Mouse (Mus musculus) adrenal gland, adult (tissue): Measurements from ENCODE around the gene Rnf180.
"Not testable (repeated sequence)": the region's sequence is repeated elsewhere in the genome, so short reads cannot be mapped to it uniquely, and the experiment has no call there.

Experiments used
- DNase-seq, 2 experiments: peaks; one replicate each; pipeline ENCODE4 v3.0.0; 2022 to 2023; ENCODE audit warnings: low spot score in 1 of 2; ENCODE audit not compliant: inconsistent age in 2 of 2

Rnf180 gene

DNA sequence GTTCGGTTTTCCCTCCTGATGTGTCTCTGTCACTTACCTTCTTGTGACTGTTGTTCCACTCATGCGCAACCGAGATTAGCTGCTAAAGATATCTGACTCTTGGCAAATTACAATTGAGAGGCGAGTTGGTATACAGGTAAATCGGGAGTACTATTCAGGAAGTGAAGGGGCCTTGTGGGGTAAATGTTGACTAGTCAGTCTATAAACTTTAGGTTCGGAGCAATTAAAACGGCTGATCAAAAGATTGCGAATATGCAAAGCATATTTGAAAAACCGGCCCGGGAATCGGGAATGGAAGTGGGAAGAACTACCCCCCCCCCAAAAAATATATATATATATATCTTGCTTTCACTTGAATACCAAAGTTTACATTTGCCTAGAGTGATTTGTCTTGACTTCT, at the start of gene Rnf180:
TSS of gene Rnf180 (minus strand) at position 101 of the 400 bp plus-strand sequence.
- no peak for DNase-seq

DNA sequence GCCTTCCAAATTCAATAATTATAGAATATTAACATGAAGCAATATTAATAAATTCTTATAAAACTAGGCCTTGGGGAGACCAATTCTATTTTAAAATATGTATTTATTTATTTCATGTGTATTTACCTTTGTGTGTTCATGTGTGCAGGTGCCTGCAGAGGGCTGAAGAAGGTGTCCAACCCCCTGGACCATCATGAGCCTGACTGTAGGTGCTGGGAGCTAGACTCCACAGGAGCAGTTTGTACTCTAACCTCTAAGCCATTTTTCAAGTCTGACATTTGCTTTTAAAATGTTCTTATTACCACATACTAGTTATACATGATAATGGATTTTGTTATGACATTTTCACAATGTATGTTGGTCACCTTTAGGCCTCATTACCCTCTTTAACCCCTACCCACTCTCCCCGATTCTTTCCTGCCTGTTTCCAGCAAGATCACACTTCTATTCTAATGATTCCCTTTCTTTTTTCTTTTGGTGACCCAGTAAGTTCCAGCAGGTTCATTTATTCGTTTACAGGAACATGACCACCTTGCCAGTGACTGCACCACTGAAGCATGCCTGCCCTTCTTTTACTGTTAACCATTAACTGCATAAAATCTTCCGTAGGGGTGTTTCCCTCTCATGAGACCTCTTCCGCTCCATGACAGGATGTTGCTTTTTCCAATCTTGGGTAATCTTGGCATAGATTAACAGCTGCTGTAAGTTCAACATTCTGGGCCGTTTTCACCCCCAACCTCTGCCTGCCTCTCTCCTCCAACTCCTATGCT, 36.8 kb upstream of the Rnf180 start:
- DNase-seq: no peak

DNA sequence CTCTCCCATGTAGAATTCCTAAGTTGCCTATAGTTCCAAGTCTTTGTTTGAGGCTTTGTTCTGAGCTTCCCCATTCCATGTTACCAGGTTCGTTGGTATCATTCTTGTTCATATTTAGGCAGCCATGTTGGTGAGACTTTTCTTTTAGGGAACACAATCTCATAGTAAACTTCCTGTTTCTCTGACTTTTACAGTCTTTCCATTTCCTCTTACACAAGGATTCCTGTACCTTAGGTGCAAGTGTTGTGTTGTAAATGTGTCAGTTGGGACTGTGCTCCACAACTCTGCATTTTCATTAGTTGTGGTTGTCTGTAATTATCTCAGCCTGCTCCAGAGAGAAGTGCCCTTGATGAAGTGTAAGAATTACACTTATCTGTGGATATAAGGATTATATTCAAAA, 32.3 kb upstream of the Rnf180 start:
- DNase-seq: no peak

DNA sequence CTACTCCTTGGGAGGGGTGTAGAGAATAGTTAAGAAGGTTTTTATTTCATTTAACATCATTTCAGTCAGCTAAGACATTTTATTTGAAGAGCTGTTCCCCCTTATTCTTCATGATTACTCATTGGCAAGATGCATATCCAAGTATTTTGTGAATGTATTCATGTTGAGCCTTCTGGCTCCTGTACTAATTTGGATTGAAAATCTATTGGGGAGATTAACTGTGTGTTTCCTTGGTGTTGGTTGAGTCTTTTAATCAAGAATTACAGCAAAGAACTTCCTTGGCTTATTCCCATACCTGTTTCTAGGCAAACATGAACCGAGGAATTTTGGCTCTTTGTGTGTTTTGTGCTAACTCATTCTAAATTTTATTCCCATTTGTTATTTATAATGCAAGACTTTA, 22.3 kb upstream of the Rnf180 start:
- no peak for DNase-seq

DNA sequence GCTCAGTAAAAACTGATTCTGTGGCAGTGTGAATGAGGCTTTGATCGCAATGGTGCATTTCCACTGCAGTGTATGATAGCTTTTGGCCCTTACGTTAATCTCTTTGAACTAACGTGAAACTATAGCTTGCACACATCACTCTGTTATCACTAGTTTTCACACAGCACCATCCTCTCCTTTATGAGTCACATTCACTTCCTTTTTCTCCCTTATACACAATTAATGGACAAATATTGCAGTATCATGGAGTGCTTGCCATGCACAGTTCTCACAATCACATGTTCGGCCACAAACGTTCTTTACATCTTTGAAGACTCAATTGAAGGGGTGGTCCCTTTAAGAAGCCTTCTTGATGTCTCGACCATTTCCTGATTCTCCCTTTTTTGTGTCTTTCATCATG, 21.4 kb upstream of the Rnf180 start:
- no peak for DNase-seq

DNA sequence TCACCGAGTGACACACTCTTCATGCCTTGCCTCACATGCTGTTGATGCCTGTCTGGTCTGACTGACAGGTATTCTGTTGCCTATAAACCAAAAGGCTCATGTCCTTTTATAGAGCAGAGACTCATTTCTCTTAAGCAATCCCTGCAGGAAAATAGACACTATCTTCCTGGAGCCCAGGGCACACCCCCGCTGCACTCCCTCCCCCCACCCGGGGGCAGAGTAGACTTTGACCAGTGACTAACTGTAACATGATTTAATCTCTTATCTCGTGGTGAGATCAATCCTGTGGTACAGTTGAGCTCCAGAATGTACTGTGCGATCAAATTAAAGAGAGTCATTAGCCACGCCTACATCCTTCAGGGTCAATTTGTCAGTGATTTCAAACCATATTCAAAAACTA, 18.1 kb upstream of the Rnf180 start:
- DNase-seq: peak in 1 of 2 experiments; percentile 12

DNA sequence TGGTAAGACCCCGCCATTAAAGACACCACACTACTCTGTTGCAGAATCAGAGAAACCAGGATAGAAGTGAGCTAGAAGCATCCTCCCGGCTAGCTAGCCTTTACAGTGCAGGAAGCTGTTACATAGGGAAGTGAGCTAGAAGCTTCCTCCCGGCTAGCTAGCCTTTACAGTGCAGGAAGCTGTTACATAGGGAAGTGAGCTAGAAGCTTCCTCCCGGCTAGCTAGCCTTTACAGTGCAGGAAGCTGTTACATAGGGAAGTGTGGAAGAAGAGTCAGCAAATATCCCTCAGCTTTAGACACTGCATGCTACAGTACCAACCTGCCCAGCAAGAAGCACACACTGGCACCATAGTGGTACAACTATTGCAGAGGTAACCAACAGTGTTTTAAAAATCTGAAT, 15.9 kb upstream of the Rnf180 start:
- DNase-seq: not testable (repeated sequence)

DNA sequence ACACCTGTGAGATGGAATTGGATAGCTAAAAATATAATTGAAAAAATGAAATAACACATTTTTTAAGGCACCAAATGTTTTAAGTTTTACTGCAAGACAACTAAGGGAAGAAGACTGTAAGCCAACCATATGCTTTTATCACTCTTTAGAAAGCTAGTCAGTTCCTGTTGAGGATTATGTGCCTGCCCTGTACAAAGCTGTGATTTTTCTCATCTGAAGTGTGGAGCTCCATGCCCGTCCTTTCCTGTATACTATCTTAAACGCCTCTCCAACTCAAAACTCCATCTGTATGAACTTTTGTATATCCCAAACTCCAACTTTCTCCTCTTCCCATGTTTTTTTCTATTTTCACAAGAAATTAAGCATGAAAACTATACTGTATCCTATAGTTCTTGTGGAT, 10.9 kb upstream of the Rnf180 start:
- no peak for DNase-seq

DNA sequence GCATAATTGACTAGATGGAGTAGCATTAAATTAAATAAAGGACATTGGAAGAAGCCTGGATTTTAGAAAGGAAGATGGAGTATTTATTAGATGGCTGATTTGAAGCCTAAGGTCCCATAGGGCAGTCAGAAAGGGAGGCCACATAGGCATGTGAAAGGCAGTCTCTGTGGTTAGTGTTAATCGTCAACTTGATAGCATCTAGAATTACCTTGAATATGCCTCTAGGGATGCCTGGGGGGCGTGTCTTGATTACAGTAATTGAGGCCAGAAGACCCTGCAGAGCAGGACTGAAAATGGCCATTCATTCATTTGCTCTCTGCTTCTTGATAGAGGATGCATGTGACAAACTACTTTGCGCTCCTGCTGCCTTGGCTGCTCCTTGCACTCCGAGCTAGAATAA, 9.4 kb upstream of the Rnf180 start:
- no peak for DNase-seq

DNA sequence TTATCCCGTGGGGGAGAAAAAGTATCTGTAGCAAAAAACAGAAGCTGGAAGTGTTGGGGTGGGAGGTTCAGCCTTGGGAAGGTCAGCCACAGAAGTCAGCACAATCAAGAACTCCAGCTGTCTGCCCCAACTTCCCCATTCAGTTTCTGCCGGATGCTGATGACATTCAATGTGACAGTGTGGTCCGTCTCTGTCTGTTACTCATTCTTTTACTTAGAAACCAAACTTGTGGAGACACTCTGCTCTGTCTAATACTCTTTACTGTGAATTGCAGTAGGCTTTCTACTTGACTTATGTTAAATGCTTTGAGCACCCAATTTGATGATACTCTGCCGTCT, 5.4 kb upstream of the Rnf180 start:
- no peak for DNase-seq

DNA sequence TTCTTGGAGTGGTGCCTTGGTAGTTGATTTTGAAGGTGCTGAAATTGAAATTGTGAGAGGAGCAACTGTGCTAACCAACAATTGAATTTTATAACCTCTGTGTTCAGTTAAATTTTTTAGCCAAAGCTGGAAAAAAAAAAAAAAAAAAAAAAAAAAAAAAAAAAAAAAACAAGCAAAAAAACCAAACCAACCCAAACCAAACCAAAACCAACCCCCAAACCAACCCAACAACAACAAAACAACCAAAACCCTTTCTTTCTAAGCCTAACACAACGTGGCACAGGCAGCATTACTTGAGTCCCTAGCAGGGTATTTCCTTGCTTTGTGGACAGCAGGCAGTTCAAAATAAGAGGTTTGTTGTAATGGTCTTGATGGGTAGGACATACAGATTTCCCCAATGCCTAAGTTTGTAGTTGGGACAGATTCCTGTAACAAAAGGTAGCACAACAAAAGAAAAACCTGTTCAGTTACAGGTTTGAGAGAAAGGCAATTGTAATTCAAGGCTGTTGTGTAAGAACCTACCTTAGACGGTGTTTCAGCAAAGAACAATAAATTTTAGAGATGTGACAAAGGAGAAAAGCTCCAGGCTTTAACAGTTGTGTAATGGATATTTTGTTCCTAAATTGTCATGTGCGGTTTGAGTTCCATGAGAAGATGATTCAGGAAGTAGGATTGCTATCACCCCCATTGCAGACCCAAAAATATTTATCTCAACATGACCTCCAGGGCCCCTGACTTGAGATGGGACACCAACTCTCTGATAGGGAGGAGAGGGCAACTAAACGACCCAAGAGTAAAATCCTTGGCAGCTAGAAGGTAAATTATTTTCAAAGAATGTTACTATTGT, 4.8 kb upstream of the Rnf180 start:
- DNase-seq: peak in 1 of 2 experiments; percentile 39

DNA sequence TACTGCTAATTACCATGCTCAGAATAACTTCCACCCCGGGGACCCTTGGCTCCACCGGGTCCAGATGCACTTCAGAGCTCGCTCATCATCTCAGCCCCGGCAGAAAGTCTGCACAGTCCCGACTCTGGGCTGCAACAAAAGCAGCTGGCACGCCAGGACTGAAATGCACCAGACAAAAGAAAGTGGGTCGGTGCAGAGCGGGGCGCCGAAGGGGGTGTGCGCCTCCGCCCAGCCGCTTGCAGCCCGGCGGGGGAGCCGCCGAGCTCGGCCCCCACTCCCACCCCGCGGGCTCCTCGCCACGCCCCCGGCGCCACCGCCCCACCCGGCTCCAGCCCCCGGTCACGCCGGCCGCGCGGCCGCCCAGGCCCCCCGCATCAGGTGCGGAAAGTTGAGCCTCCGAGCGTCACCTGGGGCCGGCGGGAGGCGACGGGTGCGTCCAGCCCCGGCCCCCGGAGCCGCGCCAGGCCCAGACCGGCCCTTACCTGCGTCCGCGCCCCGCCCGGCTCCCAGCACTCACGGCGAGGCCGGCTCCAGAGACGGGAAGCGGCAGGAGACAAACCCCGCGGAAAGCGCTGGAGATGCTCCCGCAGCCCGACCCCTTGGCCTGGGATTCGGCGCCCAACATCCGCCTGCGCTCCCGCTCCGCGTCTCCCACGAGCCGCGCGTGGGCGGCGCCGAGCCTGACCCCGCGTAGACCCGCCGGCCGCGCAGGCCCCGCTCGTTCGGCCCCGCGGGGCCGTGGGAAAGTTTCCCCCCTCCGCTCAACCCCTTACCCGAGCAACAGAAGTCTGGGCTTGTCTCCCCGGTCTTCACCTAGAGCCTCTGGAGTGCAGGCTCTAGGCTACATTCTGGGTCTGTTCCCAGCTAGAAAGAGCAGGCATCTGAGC, 591 bp downstream of the Rnf180 start:
- peak; percentile 48 to 79 for DNase-seq

DNA sequence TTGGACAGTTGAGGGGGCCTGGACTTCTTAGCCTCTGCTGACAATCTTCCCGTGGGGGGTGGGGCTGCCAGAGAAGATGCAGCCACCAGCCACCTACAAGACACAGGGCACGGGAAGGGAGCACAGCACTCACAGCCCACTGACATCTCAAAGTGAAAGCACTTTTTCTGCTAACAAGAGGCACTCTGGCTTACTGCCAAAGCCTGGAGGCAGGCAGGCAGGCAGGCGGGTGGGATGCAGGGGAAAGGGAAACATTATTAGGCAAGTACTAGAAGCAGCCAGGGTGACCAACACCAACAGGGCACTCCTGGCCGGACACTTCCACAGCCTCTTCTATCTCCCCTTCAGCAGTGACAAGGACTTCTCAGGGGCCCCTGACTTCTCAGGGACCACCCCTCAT, 2.8 kb downstream of the Rnf180 start:
- DNase-seq: peak; percentile 42 to 72

DNA sequence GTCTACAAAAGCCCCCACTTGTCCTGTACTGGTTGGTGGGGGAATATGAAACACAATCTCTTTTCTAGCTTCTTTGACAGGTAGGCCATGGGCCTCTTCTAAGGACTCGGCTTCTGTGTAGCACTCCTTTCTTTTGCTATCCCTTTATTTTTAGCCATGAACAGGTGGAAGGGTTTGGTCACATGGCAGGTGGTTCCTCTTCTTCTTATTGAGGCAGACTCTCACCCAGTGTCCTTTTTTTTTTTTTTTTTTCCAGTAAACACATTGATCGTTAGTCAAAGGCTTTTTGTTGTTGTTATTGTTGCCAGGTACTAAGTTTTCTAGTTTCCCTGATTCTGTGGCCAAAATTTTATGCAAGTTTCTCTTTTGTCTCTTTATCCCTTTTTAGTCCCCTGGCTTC, 4.0 kb downstream of the Rnf180 start:
- DNase-seq: no peak

DNA sequence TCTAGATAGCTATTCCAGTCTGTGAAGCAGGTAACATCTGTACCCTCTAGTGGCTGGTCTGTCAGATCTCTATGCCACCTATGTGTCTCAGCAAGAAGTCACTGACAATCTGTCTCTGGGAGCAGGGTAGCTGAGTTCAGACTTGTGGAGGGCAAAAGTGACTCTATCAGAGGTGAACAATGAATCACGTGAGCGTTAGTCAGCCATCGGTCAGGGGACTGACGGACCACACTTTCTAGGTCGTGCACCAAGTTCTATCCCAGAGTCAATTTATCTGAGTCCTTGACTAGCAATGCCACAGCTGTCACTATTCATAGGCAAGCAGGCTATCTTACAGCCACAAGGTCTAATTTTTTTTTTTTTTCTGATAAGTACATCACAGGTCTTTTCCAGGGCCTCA, 4.6 kb downstream of the Rnf180 start:
- DNase-seq: peak in 1 of 2 experiments; percentile 87

DNA sequence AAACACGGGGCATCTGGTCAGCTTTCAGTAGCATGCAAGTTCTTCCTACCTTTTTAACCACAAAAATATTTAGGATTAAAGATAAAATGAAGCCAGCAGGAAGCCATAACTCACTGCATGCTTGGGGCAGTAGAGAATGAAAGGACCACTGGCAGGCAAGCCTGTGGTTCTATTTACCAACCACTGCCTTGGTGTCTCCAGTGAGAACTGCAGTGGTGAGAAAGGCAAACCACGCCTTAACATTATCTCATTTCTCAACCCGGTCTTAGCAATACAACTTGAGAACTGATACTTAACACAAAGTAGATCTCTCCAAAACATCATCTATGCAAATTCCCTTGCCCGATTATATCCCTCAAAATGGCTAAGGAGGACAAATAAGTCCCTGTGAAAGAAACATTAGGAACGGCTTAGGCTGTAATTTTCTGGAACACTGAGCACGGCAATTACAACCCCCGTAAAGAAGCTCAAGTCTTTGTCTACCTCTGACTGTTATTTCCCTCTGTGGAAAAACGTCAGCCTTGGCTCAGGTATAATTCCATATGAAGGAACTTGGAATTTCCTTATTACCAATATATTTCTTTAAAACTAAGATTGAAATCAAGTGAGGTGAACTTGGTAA, 15.1 kb downstream of the Rnf180 start:
- no peak for DNase-seq

DNA sequence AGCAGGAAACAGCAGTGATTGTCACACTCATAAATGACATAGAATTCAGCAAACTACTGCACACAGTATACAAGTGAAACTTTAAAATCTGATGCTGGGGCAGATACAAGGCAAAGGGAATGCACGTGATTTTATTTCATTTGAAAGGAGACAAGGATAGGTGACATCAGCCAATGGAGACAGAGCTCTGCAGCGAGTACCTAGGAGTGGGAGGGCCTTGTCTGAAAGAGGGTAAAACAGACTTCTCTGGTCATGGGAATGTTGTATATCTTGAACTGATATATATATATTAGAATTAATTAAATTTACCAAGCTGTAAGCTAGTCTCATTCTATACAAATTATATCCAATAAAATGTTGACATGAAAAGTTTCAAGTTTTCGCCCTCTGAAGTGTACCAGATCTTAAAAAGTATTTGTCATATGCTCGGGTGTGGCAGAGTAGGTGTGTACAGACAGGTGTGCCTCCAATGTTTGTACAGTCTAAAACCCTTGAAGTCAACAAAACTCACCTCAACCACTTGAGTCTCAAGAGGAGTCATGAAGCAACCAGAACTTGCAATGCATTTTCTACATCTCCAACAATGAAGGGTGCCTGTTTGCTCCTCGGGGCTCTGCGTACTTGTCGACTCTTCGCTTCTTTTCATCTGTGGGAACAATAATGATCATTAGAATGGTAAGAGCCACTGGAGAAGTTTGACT, 24.1 kb downstream of the Rnf180 start:
- no peak for DNase-seq

DNA sequence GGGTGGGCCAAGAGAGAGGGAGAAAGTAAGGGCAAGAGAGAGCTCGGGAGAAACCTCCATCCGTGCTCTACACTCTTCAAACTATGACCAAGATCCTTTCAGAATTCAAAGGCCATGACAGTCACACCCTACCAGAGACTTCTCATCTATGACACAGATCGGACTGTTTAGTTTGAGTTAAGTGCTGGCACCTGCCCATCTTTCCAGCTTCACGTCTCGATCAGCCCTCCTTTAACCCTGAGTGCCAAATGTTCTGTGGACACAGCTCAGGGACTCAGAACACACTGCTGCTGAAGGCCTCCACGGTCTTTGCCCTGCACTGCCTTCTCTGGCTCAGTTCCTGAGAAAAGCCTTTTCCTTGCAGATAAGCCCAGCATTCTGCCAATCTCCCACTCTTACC, 27.2 kb downstream of the Rnf180 start:
- peak in 1 of 2 experiments; percentile 51 for DNase-seq

DNA sequence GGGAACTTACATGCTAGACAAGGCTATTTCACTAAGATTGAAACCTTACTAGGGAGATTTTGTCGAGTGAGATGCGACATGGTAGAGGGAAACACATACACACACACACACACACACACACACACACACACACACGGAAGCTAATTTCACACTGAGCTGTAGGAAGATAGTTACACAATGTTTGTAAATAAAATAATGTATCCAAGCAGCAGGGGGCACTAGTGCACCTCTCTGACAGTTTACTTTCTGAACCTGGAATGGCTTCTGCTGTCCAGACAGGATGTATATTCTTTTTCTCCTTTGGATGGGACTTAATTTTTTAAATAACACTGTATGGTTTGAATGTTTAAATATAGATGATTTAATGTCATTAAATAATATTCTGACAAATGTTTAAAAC, 27.9 kb downstream of the Rnf180 start:
- peak in 1 of 2 experiments; percentile 87 for DNase-seq

DNA sequence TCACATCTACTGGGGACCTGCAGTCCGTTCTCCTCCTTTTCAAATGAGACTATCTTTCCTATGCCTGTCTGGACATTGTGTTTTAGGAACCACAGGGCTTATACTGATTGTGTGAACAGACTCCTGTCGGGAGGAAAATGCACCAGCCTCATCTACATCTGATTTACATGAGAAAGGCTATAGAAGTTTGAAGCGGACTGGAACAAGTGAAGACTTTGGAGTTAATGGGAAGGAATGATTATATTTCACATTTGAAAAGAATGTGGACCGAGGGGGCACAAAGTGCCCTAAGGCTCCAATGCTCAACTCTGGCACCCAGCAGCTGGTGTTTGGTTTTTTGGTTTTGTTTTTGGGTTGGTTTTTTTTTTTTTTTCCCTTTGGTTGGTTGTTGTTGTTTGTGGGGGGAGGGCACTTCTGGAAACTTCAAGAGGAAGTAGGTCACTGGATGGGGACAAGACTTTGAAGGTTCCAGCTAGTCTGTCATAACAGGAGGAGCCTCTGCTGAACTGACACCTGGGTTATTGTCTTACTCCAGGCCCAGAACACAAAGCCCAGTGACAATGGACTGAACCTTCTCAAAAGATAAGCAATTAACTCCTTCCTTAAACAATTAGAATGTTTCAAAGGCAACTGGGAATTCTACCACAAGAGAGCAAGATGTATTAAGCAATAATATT, 37.7 kb downstream of the Rnf180 start:
- no peak for DNase-seq
